Mouse (Mus musculus) lung, postnatal 10 days (tissue): ENCODE data around the gene Lif.

Source experiments
- DNase-seq: peaks from one replicate; pipeline ENCODE4 v3.0.0; 2021

The Lif gene

GRCm38 (mm10) chr11:4256846-4257607 is at the start of gene Lif:
Gene Lif (plus strand): TSS chr11:4257557.
- DNase-seq: no peak

- no peak for DNase-seq
These were observed 49.7 kb upstream of the Lif start for GRCm38 (mm10) chr11:4207655-4208054.

- DNase-seq: no peak
These were observed 47.8 kb upstream of the Lif start for GRCm38 (mm10) chr11:4209556-4209955.

GRCm38 (mm10) chr11:4210786-4211185 is 46.6 kb upstream of the Lif start:
- DNase-seq: no peak

GRCm38 (mm10) chr11:4213107-4213506 is 44.2 kb upstream of the Lif start:
- no peak for DNase-seq

GRCm38 (mm10) chr11:4214572-4214971 is 42.8 kb upstream of the Lif start:
- no peak for DNase-seq

GRCm38 (mm10) chr11:4215061-4215460 is 42.3 kb upstream of the Lif start:
- no peak for DNase-seq

GRCm38 (mm10) chr11:4216248-4217000 is 40.9 kb upstream of the Lif start:
- DNase-seq: peak; percentile 85

GRCm38 (mm10) chr11:4217914-4218629 is 39.3 kb upstream of the Lif start, which contains the start of gene Castor1:
Gene Castor1 (plus strand): TSS chr11:4218225.
- DNase-seq: peak; percentile 97

- DNase-seq: no peak
These were observed 38.7 kb upstream of the Lif start for GRCm38 (mm10) chr11:4218637-4219036.

GRCm38 (mm10) chr11:4219317-4219751 is 38.0 kb upstream of the Lif start:
- DNase-seq: peak; percentile 88

- no peak for DNase-seq
These were observed 37.4 kb upstream of the Lif start for GRCm38 (mm10) chr11:4219908-4220307.

GRCm38 (mm10) chr11:4220443-4221400 is 36.6 kb upstream of the Lif start:
- peak; percentile 83 for DNase-seq

- no peak for DNase-seq
These were observed 35.1 kb upstream of the Lif start for GRCm38 (mm10) chr11:4222046-4222950.

- DNase-seq: no peak
These were observed 33.8 kb upstream of the Lif start for GRCm38 (mm10) chr11:4223393-4224188.

GRCm38 (mm10) chr11:4224223-4224622 is 33.1 kb upstream of the Lif start:
- no peak for DNase-seq

GRCm38 (mm10) chr11:4226569-4227325 is 30.6 kb upstream of the Lif start:
- DNase-seq: no peak

GRCm38 (mm10) chr11:4228463-4228862 is 28.9 kb upstream of the Lif start:
- no peak for DNase-seq

- no peak for DNase-seq
These were observed 27.5 kb upstream of the Lif start for GRCm38 (mm10) chr11:4229841-4230240.
